Mouse (Mus musculus) cerebellum, adult 9-11 months (tissue): Measurements from ENCODE around the gene Ybey.

Experiments
- DNase-seq: peaks from one replicate; pipeline ENCODE4 v3.0.0; 2022

The Ybey gene

DNA sequence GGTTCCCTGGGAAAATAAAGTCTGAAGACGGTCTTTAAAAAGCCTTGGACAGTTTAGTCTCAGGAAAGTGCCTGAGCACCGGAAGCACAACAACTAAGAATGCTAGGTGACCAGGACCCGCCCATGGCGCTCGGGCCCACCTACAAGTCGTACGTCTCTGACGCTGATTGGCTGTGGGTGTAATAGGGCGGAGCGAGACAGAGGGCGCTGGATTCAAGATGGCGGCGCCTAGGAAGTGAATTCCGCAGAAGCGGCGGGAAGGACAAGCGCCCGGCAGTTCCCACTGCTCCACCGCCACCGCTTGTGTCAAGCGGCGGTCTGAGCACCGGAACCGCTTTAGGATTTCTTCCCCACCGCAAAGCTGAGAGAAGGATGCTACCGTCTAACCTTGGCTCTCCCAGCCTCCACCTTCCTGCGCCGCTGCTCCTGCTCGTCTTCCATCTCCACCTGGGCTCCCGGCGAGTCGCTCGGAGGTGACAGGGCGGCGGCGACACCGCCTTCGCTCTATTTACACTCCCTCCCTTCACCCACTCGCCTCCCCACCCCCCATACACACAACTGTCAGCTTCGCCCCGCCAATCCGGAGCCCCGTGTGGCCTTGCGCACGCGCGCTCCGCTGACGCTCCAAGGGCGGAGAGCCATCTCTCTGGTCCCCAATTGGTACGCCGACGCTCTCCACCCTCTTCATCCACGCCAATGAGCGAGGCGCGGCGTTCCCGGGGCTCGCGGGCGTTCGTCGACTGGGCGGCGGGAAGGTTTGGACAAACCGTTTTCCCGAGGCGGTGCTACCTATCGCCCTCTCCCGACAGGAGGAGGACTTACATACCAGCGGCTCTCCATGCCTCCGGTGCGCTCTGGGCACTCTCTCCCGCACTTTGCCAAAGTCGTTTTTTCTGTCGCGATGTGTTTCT, 26.5 kb downstream of the Ybey start, which contains the start of gene Pcnt:
TSS of gene Pcnt (minus strand) at position 609 of the 911 bp plus-strand sequence.
- peak; percentile 99 for DNase-seq

DNA sequence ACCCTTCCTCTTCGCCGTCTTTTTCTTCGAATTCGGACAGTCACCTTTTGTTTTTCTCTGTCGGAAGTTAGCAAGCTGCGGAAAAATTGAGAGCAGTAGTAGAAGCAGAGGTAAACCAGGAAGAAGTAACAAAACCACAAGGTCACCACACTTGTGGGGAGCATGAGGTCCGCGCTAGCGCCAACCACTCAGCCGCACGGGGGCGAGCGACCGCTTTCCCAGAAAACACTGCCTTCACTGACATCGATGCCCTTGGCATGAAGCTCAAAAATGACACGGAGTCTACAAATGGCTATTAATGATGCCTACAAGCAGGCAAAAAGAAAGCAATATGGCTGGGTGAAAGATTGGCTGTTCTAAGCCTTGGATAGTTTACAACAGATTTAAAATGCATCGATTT, 28.6 kb downstream of the Ybey start, which contains the start of gene AC141477.1:
TSS of gene AC141477.1 (minus strand) at position 164 of the 400 bp plus-strand sequence.
- peak; percentile 28 for DNase-seq

DNA sequence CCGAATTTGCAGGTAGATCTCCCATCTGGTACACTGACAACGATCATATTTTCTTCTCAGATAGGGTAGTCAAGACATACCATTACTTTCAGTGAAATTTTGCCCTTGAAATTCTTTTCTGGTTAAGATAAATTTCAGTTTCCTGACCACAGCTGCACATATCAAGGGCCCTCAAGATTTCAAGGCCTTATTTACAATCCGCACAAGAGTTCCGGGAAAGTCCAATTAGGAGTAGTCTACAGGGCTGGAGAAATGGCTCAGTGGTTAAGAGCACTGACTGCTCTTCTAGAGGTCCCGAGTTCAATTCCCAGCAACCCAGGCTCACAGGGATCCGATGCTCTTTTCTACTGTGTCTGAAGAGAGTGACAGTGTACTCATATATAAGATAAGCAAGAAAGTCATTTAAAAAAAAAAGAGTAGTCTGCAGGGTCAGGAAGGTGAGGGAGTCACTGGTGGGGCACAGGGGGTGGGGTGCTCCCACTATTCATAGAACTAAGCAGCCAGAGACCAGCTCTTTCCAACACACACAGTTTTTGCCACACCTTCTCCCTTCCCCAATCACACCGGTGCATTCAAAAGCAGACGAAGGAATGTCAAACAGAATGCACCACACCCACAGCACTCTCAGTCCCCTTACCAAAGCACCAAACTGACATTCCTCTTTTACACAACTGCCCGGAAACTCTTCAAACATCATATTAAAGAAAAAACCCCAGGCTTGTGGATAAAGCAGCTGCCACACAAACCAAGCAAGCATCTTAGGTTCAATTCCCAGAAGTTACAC, 29.6 kb downstream of the Ybey start:
- DNase-seq = no peak

DNA sequence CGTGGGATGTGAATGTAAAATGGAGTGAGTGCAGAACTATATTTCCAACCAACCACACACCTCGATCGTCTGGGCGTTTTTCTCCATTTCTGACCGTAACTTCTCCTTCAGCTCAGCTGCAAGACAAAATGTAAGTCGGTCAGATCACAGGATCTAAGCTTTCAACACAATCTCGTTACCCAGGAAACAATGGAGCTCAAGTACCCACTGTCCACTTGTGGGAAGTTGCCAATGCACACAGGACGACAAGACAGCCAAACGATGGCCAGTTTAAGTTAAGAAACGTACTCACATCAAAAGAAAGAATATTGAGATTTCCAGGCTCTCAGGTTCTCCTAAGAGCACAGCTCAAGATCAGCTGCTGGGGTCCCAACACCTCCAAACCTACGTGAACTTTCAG, 35.0 kb downstream of the Ybey start:
- DNase-seq = no peak

DNA sequence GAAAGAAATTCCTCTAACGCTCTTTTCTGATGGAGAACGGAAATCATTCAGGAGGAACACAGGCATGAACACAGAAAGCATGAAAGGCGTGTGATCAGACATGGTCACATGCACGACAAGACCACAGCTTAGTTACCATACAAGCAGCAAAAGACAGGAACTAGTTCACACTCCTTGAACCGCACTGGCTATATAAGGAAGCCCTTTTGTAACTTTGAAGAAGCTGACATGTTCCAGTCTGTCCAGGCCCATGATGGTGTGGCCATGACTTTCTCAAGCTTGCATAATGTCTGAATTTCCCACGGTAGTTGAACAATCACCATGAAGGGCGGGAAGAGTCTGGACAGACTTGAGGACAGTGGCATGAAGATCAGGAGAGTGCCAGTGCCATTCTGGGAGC, 43.2 kb downstream of the Ybey start:
- no peak for DNase-seq

GRCm38 (mm10) chr10:76416811-76417210, 52.1 kb downstream of the Ybey start:
- DNase-seq = peak; percentile 83
